In the genomic region with DNA sequence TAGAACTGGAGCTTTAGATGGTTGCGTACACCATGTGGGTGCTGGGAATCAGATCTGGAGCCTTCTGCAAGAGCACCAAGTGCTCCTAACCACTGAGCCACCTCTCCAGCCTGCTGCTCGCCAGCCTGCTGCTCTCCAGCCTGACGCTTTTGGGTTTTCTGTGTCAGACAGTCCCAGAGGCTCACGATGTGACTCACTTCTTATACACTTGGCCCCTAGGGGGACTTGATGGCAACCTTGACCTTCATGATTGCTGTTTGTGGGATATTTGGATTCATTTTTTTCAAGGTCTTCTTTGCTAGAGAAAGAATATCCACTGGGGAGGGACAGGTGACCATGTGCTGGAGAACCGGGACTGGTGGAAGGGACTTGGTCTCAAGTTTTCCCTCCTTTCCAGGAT, we compare ENCODE assay signal across 8 mouse cellular contexts.
"Had no signal": no experiment of that assay in that cellular context is flagged by ENCODE, and none has a peak within 500 bp of the region (broad histone marks: within the 10 kb centered on the region; RNA-seq: fewer than 3 reads in every experiment).

No protein-coding gene starts in this region.

- DNase-seq: kidney, postnatal 10 days; kidney, postnatal 36 days; layer of hippocampus, postnatal 36 days; liver, postnatal 0 days; lung, embryonic 14.5 days; retina, postnatal 1 day; right cerebral cortex, postnatal 25 days; thymus, adult 18-20 months had no signal
